Mouse (Mus musculus) forebrain, embryonic 16.5 days (tissue): ENCODE results near the gene Necab2. TPM values are rescaled to one million over a fixed set of nuclear protein-coding genes. Genes with fewer than 3 reads are reported as not detected.

Source experiments
- ATAC-seq: fragments of 200-750 bp; cut with Nextera tagmentation; 2 replicates; pipeline ENCODE4 v1.8.0; 2017; ENCODE audit warnings: mild to moderate bottlenecking, moderate library complexity
- H3K27ac ChIP-seq: fragments of 300-500 bp; sonication (generic); 2 replicates; pipeline ENCODE4 v1.5.1; 2014; ENCODE audit warnings: low read length, control low read depth
- H3K27me3 ChIP-seq: fragments of 300-500 bp; sonication (generic); replicated peaks from 2 replicates; pipeline ENCODE4 v1.6.1; 2014; ENCODE audit warnings: low read length; ENCODE audit not compliant: control insufficient read depth, insufficient read depth
- H3K36me3 ChIP-seq: fragments of 300-500 bp; sonication (generic); 2 replicates; pipeline ENCODE4 v1.6.1; 2014; ENCODE audit not compliant: control insufficient read depth, insufficient read depth
- H3K4me1 ChIP-seq: fragments of 300-500 bp; sonication (generic); replicated peaks from 2 replicates; pipeline ENCODE4 v1.6.1; 2014; ENCODE audit warnings: low read length; ENCODE audit not compliant: control insufficient read depth, insufficient read depth
- H3K4me2 ChIP-seq: fragments of 300-500 bp; sonication (generic); 2 replicates; pipeline ENCODE4 v1.6.1; 2014; ENCODE audit warnings: mild to moderate bottlenecking, low read length, control low read depth
- H3K4me3 ChIP-seq: fragments of 300-500 bp; sonication (generic); replicated peaks from 2 replicates; pipeline ENCODE4 v1.5.1; 2014; ENCODE audit warnings: mild to moderate bottlenecking, low read length, control low read depth
- H3K9ac ChIP-seq: fragments of 300-500 bp; sonication (generic); replicated peaks from 2 replicates; pipeline ENCODE4 v1.6.1; 2014; ENCODE audit warnings: low read depth, low read length, control low read depth
- H3K9me3 ChIP-seq: fragments of 300-500 bp; sonication (generic); 2 replicates; pipeline ENCODE4 v1.6.1; 2016; ENCODE audit warnings: low read length; ENCODE audit not compliant: control insufficient read depth
- WGBS: fragments of 180-500 bp; shearing (Covaris S2); extraction: QIAGEN DNeasy Blood & Tissue Kit; methylation state at CpG from one replicate; pipeline ENCODE4 v1.1.7; 2014; 5-methylcytosine and 5-hydroxymethylcytosine counted together
- polyA plus RNA-seq: library from polyadenylated mRNA; unstranded; fragments of >200 nt; fragmentation: Nextera tagmentation; extraction: Ambion mirVana; gene quantifications from 2 replicates; pipeline ENCODE4 v1.2.1, GENCODE M21; 2015

Necab2 gene
- polyA plus RNA-seq, 1 experiment from 2014 or later = 28.9 TPM

- ATAC-seq = no peak
- no peaks in the 10 kb centered on the region for H3K9me3 ChIP-seq
- H3K4me1 ChIP-seq = no peaks in the 10 kb centered on the region
- no peaks in the 10 kb centered on the region for H3K36me3 ChIP-seq
- H3K4me2 ChIP-seq = no peak overlapping the region
- H3K9ac ChIP-seq = no peak overlapping the region
- H3K4me3 ChIP-seq = no peak overlapping the region
- H3K27ac ChIP-seq = no peak overlapping the region
- H3K27me3 ChIP-seq = no peaks in the 10 kb centered on the region
- 84% methylated on average over 6 of the region's 6 CpGs for WGBS
These were observed 11.9 kb upstream of the Necab2 start for GRCm38 (mm10) chr8:119434569-119434968.

- 83% methylated on average over 7 of the region's 7 CpGs for WGBS
- H3K4me3 ChIP-seq = no peak overlapping the region
- no peak overlapping the region for H3K27ac ChIP-seq
- no peak overlapping the region for H3K4me2 ChIP-seq
- ATAC-seq = no peak
- no peaks in the 10 kb centered on the region for H3K36me3 ChIP-seq
- H3K4me1 ChIP-seq = 0 out of 2 replicates have a peak, but pooled peaks cover under 1% of the 10 kb centered on the region
- H3K27me3 ChIP-seq = no peaks in the 10 kb centered on the region
- H3K9ac ChIP-seq = no peak overlapping the region
- H3K9me3 ChIP-seq = no peaks in the 10 kb centered on the region
These were observed 11.0 kb upstream of the Necab2 start for GRCm38 (mm10) chr8:119435527-119435926.

- WGBS = 88% methylated on average over 10 of the region's 10 CpGs
These were observed 10.2 kb upstream of the Necab2 start for GRCm38 (mm10) chr8:119436331-119436730.

GRCm38 (mm10) chr8:119436933-119437332 is 9.6 kb upstream of the Necab2 start:
- Histone ChIP-seq H3K27ac (no peak overlapping the region), H3K27me3 (no peaks in the 10 kb centered on the region), H3K9me3 (no peaks in the 10 kb centered on the region), H3K4me1 (0 out of 2 replicates have a peak, but pooled peaks cover 5% of the 10 kb centered on the region), H3K36me3 (no peaks in the 10 kb centered on the region), H3K9ac (no peak overlapping the region), H3K4me2 (no peak overlapping the region), H3K4me3 (no peak overlapping the region)
- no peak for ATAC-seq
- 23% methylated on average over 9 of the region's 9 CpGs for WGBS

More at GRCm38 (mm10) chr8:119436331-119436730, 10.2 kb upstream of the Necab2 start:
- no peak overlapping the region for H3K9ac ChIP-seq
- H3K9me3 ChIP-seq = no peaks in the 10 kb centered on the region
- no peaks in the 10 kb centered on the region for H3K27me3 ChIP-seq
- no peak for ATAC-seq
- H3K27ac ChIP-seq = no peak overlapping the region
- no peak overlapping the region for H3K4me3 ChIP-seq
- no peak overlapping the region for H3K4me2 ChIP-seq
- no peaks in the 10 kb centered on the region for H3K36me3 ChIP-seq
- H3K4me1 ChIP-seq = 0 out of 2 replicates have a peak, but pooled peaks cover 5% of the 10 kb centered on the region

GRCm38 (mm10) chr8:119437506-119437905 is 9.0 kb upstream of the Necab2 start:
- H3K4me1 ChIP-seq = 0 out of 2 replicates have a peak, but pooled peaks cover 5% of the 10 kb centered on the region
- no peaks in the 10 kb centered on the region for H3K9me3 ChIP-seq
- H3K4me2 ChIP-seq = no peak overlapping the region
- H3K36me3 ChIP-seq = no peaks in the 10 kb centered on the region
- 74% methylated on average over 11 of the region's 11 CpGs for WGBS
- no peaks in the 10 kb centered on the region for H3K27me3 ChIP-seq
- H3K27ac ChIP-seq = no peak overlapping the region
- no peak overlapping the region for H3K4me3 ChIP-seq
- ATAC-seq = no peak
- H3K9ac ChIP-seq = no peak overlapping the region

- WGBS = 82% methylated on average over 6 of the region's 6 CpGs
These were observed 7.6 kb upstream of the Necab2 start for GRCm38 (mm10) chr8:119438876-119439275.

GRCm38 (mm10) chr8:119439424-119439823 is 7.1 kb upstream of the Necab2 start:
- 0 out of 2 replicates have a peak, but pooled peaks cover 5% of the 10 kb centered on the region for H3K4me1 ChIP-seq
- ATAC-seq = no peak
- H3K4me2 ChIP-seq = no peak overlapping the region
- no peaks in the 10 kb centered on the region for H3K36me3 ChIP-seq
- no peak overlapping the region for H3K4me3 ChIP-seq
- no peaks in the 10 kb centered on the region for H3K27me3 ChIP-seq
- 83% methylated on average over 2 of the region's 2 CpGs for WGBS
- no peak overlapping the region for H3K9ac ChIP-seq
- H3K9me3 ChIP-seq = no peaks in the 10 kb centered on the region
- no peak overlapping the region for H3K27ac ChIP-seq

More at GRCm38 (mm10) chr8:119438876-119439275, 7.6 kb upstream of the Necab2 start:
- Histone ChIP-seq H3K4me1 (0 out of 2 replicates have a peak, but pooled peaks cover 5% of the 10 kb centered on the region), H3K27ac (no peak overlapping the region), H3K9me3 (no peaks in the 10 kb centered on the region), H3K27me3 (no peaks in the 10 kb centered on the region), H3K9ac (no peak overlapping the region), H3K4me3 (no peak overlapping the region), H3K4me2 (no peak overlapping the region), H3K36me3 (no peaks in the 10 kb centered on the region)
- ATAC-seq = no peak

- Histone ChIP-seq H3K27ac (no peak overlapping the region), H3K4me1 (0 out of 2 replicates have a peak, but pooled peaks cover 5% of the 10 kb centered on the region), H3K4me2 (no peak overlapping the region), H3K27me3 (no peaks in the 10 kb centered on the region), H3K36me3 (no peaks in the 10 kb centered on the region), H3K4me3 (no peak overlapping the region), H3K9ac (no peak overlapping the region), H3K9me3 (no peaks in the 10 kb centered on the region)
- 59% methylated on average over 7 of the region's 7 CpGs for WGBS
- no peak for ATAC-seq
These were observed 6.6 kb upstream of the Necab2 start for GRCm38 (mm10) chr8:119439893-119440249.

GRCm38 (mm10) chr8:119440250-119440951 is 6.1 kb upstream of the Necab2 start:
- Histone ChIP-seq H3K4me3 (no peak overlapping the region), H3K4me1 (0 out of 2 replicates have a peak, but pooled peaks cover 5% of the 10 kb centered on the region), H3K4me2 (no peak overlapping the region), H3K27me3 (no peaks in the 10 kb centered on the region), H3K27ac (no peak overlapping the region), H3K9me3 (no peaks in the 10 kb centered on the region), H3K9ac (no peak overlapping the region), H3K36me3 (no peaks in the 10 kb centered on the region)
- peak; percentile 40; the same call in 1 of the 2 replicates for ATAC-seq
- WGBS = 14% methylated on average over 16 of the region's 16 CpGs
